Mouse (Mus musculus) cortical plate, adult 2 months (tissue): ENCODE measurements at regions not wholly inside any gene's neighbourhood (a gene's known extent, or its start where the extent isn't known, plus 50 kb on each side); places are given as distances from the start of the nearest gene placed in this dataset.

Source experiments
- CTCF ChIP-seq: fragments of 200-500 bp; IDR thresholded peaks from 2 replicates; pipeline ENCODE4 v1.5.1; 2011; ENCODE audit warnings: mild to moderate bottlenecking, control low read depth, low read length; ENCODE audit not compliant: insufficient read depth; ENCODE audit errors: extremely low read depth
- POLR2A ChIP-seq: fragments of 200-500 bp; IDR thresholded peaks from 2 replicates; pipeline ENCODE4 v1.6.1; 2011; ENCODE audit warnings: mild to moderate bottlenecking, low read length, control low read depth; ENCODE audit not compliant: insufficient read depth; ENCODE audit errors: extremely low read depth

DNA sequence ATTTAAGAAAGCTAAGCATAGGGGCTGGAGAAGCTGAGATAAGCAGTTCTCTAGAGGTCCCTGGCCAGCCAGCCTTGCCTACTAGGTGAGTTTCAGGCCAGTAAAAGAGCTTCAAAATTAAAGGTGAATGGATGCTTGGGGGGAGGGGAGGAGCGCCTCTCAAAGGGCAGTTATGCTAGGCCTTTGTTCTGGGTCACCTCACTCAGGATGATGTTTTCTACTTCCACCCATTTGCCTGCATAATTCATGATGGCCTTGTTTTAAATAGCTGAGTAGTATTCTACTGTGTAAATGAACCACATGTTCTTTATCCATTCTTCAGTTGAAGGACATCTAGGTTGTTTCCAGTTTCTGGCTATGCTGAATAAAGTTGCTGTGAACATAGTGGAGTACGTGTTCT is 457.0 kb upstream of the Fam160b2 start:
- TF ChIP-seq POLR2A (no peak), CTCF (no peak)
